Mouse (Mus musculus): ENCODE data around the gene Olfr301.

Olfr301 gene

GRCm38 (mm10) chr7:86403546-86403945 is at the start of gene Olfr301:
TSS of gene Olfr301 (plus strand) at chr7:86403846.
- DNase-seq (ENCODE audit: low spot score in 2 of 2) = no peak

DNA sequence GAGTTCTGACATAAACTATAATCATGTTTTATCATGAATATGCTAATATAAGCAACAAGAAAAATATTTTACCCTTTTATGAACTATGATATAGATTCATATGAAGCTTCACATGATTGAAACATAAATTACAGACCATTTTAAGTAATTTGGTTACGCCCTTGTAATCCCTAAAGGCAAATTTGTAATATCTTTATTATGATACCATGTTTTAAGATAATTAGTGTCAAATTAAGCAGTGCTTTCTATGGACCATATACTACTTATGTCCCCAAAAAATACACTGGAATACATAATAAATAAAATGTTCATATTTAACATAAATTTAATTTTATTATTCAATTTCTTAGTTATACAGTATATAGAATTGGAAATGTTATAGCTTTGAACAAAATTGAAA is 36.8 kb upstream of the Olfr301 start, which contains the start of gene Olfr305:
Gene Olfr305, minus strand, starts transcription at position 101 of the 400 bp plus-strand sequence.
- no peak for DNase-seq (ENCODE audit: low spot score in 2 of 2)

GRCm38 (mm10) chr7:86385769-86386168 is 17.9 kb upstream of the Olfr301 start:
- DNase-seq (ENCODE audit: low spot score in 2 of 2) = no peak

DNA sequence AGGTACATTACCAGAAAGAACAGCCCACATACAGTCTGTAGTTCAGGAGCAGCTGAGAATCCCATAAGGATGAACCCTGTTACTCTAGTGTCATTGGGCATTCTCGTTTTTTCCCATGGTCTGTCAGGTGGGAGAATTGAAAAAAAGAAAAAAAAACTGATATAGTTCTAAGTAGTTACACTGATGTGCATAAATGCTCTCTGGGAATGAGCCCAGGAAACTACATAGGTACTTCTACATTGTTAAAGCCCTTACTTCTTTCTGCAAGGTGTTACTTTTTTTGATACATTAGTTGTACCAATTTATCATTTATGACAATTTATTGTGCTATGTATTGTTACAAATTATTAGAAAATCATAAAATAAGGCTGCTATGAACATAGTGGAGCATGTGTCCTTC is 17.1 kb upstream of the Olfr301 start, which contains the start of gene Olfr304:
Gene Olfr304, minus strand, starts transcription at position 101 of the 400 bp plus-strand sequence.
- no peak for DNase-seq (ENCODE audit: low spot score in 2 of 2)

DNA sequence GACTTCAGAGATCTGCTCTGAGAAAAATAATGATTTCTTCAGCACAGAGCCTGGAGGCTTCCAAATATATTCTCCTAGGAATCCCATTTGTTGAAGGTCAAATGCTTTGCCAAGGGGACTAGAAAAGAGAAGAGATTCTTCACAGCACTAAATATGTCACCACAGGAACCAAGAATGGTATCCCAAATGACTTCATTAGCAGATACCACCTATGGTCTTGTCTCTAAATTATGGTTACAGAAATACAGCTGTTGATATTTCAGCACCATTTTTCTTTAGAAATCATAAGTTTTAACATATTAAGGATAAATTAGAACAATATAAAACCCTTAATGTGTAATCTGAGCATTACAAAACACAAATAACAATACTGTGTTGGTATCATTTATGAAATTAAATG is 6.0 kb upstream of the Olfr301 start, which contains the start of gene Olfr303:
Gene Olfr303, minus strand, starts transcription at position 101 of the 400 bp plus-strand sequence.
- DNase-seq (ENCODE audit: low spot score in 2 of 2) = no peak

GRCm38 (mm10) chr7:86459621-86460020 is 56.0 kb downstream of the Olfr301 start, which contains the start of gene Olfr299:
TSS of gene Olfr299 (plus strand) at chr7:86459921.
- DNase-seq (ENCODE audit: low spot score in 2 of 2) = no peak

Measured in frontal cortex, postnatal 36 days (tissue).